Mouse (Mus musculus): Measurements from ENCODE around the gene Arhgap5. TPM values are rescaled to one million over a fixed set of nuclear protein-coding genes. Genes with fewer than 3 reads are reported as not detected.

The Arhgap5 gene
- polyA plus RNA-seq (2016; fragmentation: Nextera tagmentation; extraction: Ambion mirVana) = 38.7 and 39.0 TPM in 2 replicates

- 0 out of 2 replicates have a peak, but pooled peaks cover 4% of the 10 kb centered on the region for H3K36me3 ChIP-seq
- H3K9me3 ChIP-seq = no peaks in the 10 kb centered on the region
- H3K4me1 ChIP-seq = peaks cover 13% of the 10 kb centered on the region
- peak within 1 kb of the TSS; percentile 100 for H3K27ac ChIP-seq
- WGBS = under 1% methylated on average over 99 of the region's 119 CpGs
- H3K4me3 ChIP-seq = peak within 1 kb of the TSS; percentile 98
- no peaks in the 10 kb centered on the region for H3K27me3 ChIP-seq (ENCODE audit: insufficient read depth, poor library complexity, severe bottlenecking)
- peak; percentile 97 for DNase-seq (ENCODE audit: low spot score)
These were observed at the start of gene Arhgap5 for GRCm38 (mm10) chr12:52503456-52504320. Gene Arhgap5, plus strand, starts transcription at chr12:52503972.

GRCm38 (mm10) chr12:52464593-52464992 lies 39.2 kb upstream of the Arhgap5 start:
- Histone ChIP-seq H3K27ac (no peak overlapping the region), H3K36me3 (no peaks in the 10 kb centered on the region), H3K9me3 (no peaks in the 10 kb centered on the region), H3K4me3 (no peak overlapping the region), H3K4me1 (no peaks in the 10 kb centered on the region), H3K27me3 (ENCODE audit: insufficient read depth, poor library complexity, severe bottlenecking) (no peaks in the 10 kb centered on the region)
- DNase-seq (ENCODE audit: low spot score) = no peak

GRCm38 (mm10) chr12:52471621-52472020 lies 32.2 kb upstream of the Arhgap5 start:
- H3K4me3 ChIP-seq = no peak overlapping the region
- no peak for DNase-seq (ENCODE audit: low spot score)
- no peaks in the 10 kb centered on the region for H3K36me3 ChIP-seq
- no peak overlapping the region for H3K27ac ChIP-seq
- no peaks in the 10 kb centered on the region for H3K27me3 ChIP-seq (ENCODE audit: insufficient read depth, poor library complexity, severe bottlenecking)
- H3K4me1 ChIP-seq = no peaks in the 10 kb centered on the region
- no peaks in the 10 kb centered on the region for H3K9me3 ChIP-seq
- whole genome bisulfite sequencing = 85% methylated on average over 4 of the region's 4 CpGs

- 59% methylated on average over 18 of the region's 18 CpGs for WGBS
- Histone ChIP-seq H3K9me3 (no peaks in the 10 kb centered on the region), H3K27me3 (ENCODE audit: insufficient read depth, poor library complexity, severe bottlenecking) (no peaks in the 10 kb centered on the region), H3K36me3 (no peaks in the 10 kb centered on the region), H3K27ac (no peak overlapping the region), H3K4me3 (no peak overlapping the region), H3K4me1 (peaks cover 6% of the 10 kb centered on the region; the same call in 1 of the 2 replicates)
- DNase-seq (ENCODE audit: low spot score) = no peak
These were observed 29.5 kb upstream of the Arhgap5 start for GRCm38 (mm10) chr12:52473988-52474968.

- no peak overlapping the region for H3K4me3 ChIP-seq
- no peaks in the 10 kb centered on the region for H3K27me3 ChIP-seq (ENCODE audit: insufficient read depth, poor library complexity, severe bottlenecking)
- no peaks in the 10 kb centered on the region for H3K9me3 ChIP-seq
- WGBS = 79% methylated on average over 6 of the region's 6 CpGs
- no peak overlapping the region for H3K27ac ChIP-seq
- no peaks in the 10 kb centered on the region for H3K36me3 ChIP-seq
- H3K4me1 ChIP-seq = peaks cover 15% of the 10 kb centered on the region
- DNase-seq (ENCODE audit: low spot score) = no peak
These were observed 27.7 kb upstream of the Arhgap5 start for GRCm38 (mm10) chr12:52476036-52476435.

GRCm38 (mm10) chr12:52478611-52479010 lies 25.2 kb upstream of the Arhgap5 start:
- Histone ChIP-seq H3K27ac (peak overlapping the region; percentile 22; the same call in 1 of the 2 replicates), H3K27me3 (ENCODE audit: insufficient read depth, poor library complexity, severe bottlenecking) (no peaks in the 10 kb centered on the region), H3K4me3 (no peak overlapping the region), H3K4me1 (peaks cover 15% of the 10 kb centered on the region), H3K36me3 (no peaks in the 10 kb centered on the region), H3K9me3 (no peaks in the 10 kb centered on the region)
- 85% methylated on average over 8 of the region's 8 CpGs for WGBS
- DNase-seq (ENCODE audit: low spot score) = no peak

GRCm38 (mm10) chr12:52479323-52479722 lies 24.4 kb upstream of the Arhgap5 start:
- WGBS = 40% methylated on average over 6 of the region's 6 CpGs
- no peak overlapping the region for H3K27ac ChIP-seq
- DNase-seq (ENCODE audit: low spot score) = peak; percentile 79

GRCm38 (mm10) chr12:52480851-52481250 lies 22.9 kb upstream of the Arhgap5 start:
- Histone ChIP-seq H3K4me1 (peaks cover 15% of the 10 kb centered on the region), H3K27me3 (ENCODE audit: insufficient read depth, poor library complexity, severe bottlenecking) (no peaks in the 10 kb centered on the region), H3K27ac (no peak overlapping the region), H3K4me3 (no peak overlapping the region), H3K9me3 (no peaks in the 10 kb centered on the region), H3K36me3 (no peaks in the 10 kb centered on the region)
- no peak for DNase-seq (ENCODE audit: low spot score)
- 84% methylated on average over 9 of the region's 9 CpGs for WGBS

More at GRCm38 (mm10) chr12:52479323-52479722, 24.4 kb upstream of the Arhgap5 start:
- Histone ChIP-seq H3K4me3 (no peak overlapping the region), H3K4me1 (peaks cover 15% of the 10 kb centered on the region), H3K36me3 (no peaks in the 10 kb centered on the region), H3K9me3 (no peaks in the 10 kb centered on the region), H3K27me3 (ENCODE audit: insufficient read depth, poor library complexity, severe bottlenecking) (no peaks in the 10 kb centered on the region)

- no peaks in the 10 kb centered on the region for H3K9me3 ChIP-seq
- H3K4me1 ChIP-seq = peaks cover 15% of the 10 kb centered on the region
- WGBS = 81% methylated on average over 5 of the region's 5 CpGs
These were observed 21.7 kb upstream of the Arhgap5 start for GRCm38 (mm10) chr12:52481969-52482550.

GRCm38 (mm10) chr12:52483219-52483618 lies 20.6 kb upstream of the Arhgap5 start:
- no peak for DNase-seq (ENCODE audit: low spot score)
- WGBS = 91% methylated on average over 9 of the region's 9 CpGs
- no peaks in the 10 kb centered on the region for H3K36me3 ChIP-seq
- H3K27ac ChIP-seq = no peak overlapping the region
- H3K27me3 ChIP-seq (ENCODE audit: insufficient read depth, poor library complexity, severe bottlenecking) = no peaks in the 10 kb centered on the region
- peaks cover 15% of the 10 kb centered on the region for H3K4me1 ChIP-seq
- no peak overlapping the region for H3K4me3 ChIP-seq
- no peaks in the 10 kb centered on the region for H3K9me3 ChIP-seq

More at GRCm38 (mm10) chr12:52481969-52482550, 21.7 kb upstream of the Arhgap5 start:
- H3K27me3 ChIP-seq (ENCODE audit: insufficient read depth, poor library complexity, severe bottlenecking) = no peaks in the 10 kb centered on the region
- H3K36me3 ChIP-seq = no peaks in the 10 kb centered on the region
- no peak overlapping the region for H3K27ac ChIP-seq
- no peak overlapping the region for H3K4me3 ChIP-seq
- DNase-seq (ENCODE audit: low spot score) = no peak

GRCm38 (mm10) chr12:52488266-52488975 lies 15.4 kb upstream of the Arhgap5 start:
- WGBS = 32% methylated on average over 15 of the region's 15 CpGs
- H3K4me3 ChIP-seq = 0 out of 2 replicates have a peak overlapping the region, but pooled peaks have one; percentile 18

GRCm38 (mm10) chr12:52493281-52493681 lies 10.5 kb upstream of the Arhgap5 start:
- H3K4me3 ChIP-seq = no peak overlapping the region
- no peak overlapping the region for H3K27ac ChIP-seq

More at GRCm38 (mm10) chr12:52488266-52488975, 15.4 kb upstream of the Arhgap5 start:
- Histone ChIP-seq H3K4me1 (peaks cover 8% of the 10 kb centered on the region), H3K36me3 (no peaks in the 10 kb centered on the region), H3K9me3 (no peaks in the 10 kb centered on the region), H3K27me3 (ENCODE audit: insufficient read depth, poor library complexity, severe bottlenecking) (no peaks in the 10 kb centered on the region), H3K27ac (peak overlapping the region; percentile 29; the same call in 1 of the 2 replicates)
- no peak for DNase-seq (ENCODE audit: low spot score)

More at GRCm38 (mm10) chr12:52493281-52493681, 10.5 kb upstream of the Arhgap5 start:
- Histone ChIP-seq H3K36me3 (no peaks in the 10 kb centered on the region), H3K4me1 (peaks cover 7% of the 10 kb centered on the region), H3K27me3 (ENCODE audit: insufficient read depth, poor library complexity, severe bottlenecking) (no peaks in the 10 kb centered on the region), H3K9me3 (no peaks in the 10 kb centered on the region)
- DNase-seq (ENCODE audit: low spot score) = no peak
- WGBS = 48% methylated on average over 6 of the region's 6 CpGs

All from heart, embryonic 10.5 days (tissue).